Mouse (Mus musculus): ENCODE results near the gene Cacng1. TPM values are rescaled to one million over a fixed set of nuclear protein-coding genes. Genes with fewer than 3 reads are reported as not detected.

Gene Cacng1
- total and polyA plus RNA-seq, 2 experiments from 2014 or later = 0.68 to 0.89 TPM

- no peaks in the 10 kb centered on the region for H3K36me3 ChIP-seq (ENCODE audit: insufficient read depth, low read length)
- WGBS = 75% methylated on average over 5 of the region's 5 CpGs
- no peak for ATAC-seq
- H3K4me2 ChIP-seq (ENCODE audit: low read depth, low read length) = no peak overlapping the region
- H3K9me3 ChIP-seq (ENCODE audit: low read length) = no peaks in the 10 kb centered on the region
- no peak overlapping the region for H3K4me3 ChIP-seq (ENCODE audit: low read length)
- no peak overlapping the region for H3K9ac ChIP-seq (replicated peaks; ENCODE audit: low read length)
- peaks cover 3% of the 10 kb centered on the region; the same call in 1 of the 2 replicates for H3K4me1 ChIP-seq (ENCODE audit: insufficient read depth, low read length)
- H3K27ac ChIP-seq = no peak overlapping the region
- DNase-seq (ENCODE audit: low spot score) = no peak
- H3K27me3 ChIP-seq (ENCODE audit: insufficient read depth, low read length) = no peaks in the 10 kb centered on the region
- TF ChIP-seq CTCF (IDR thresholded peaks at IDR 0.05; ENCODE audit: low read depth) = no peak
These were observed 32.1 kb upstream of the Cacng1 start for GRCm38 (mm10) chr11:107748243-107749035.

- no peak overlapping the region for H3K9ac ChIP-seq (replicated peaks; ENCODE audit: low read length)
- no peaks in the 10 kb centered on the region for H3K27me3 ChIP-seq (ENCODE audit: insufficient read depth, low read length)
- H3K36me3 ChIP-seq (ENCODE audit: insufficient read depth, low read length) = no peaks in the 10 kb centered on the region
- no peak overlapping the region for H3K4me2 ChIP-seq (ENCODE audit: low read depth, low read length)
- no peak overlapping the region for H3K4me3 ChIP-seq (ENCODE audit: low read length)
- H3K4me1 ChIP-seq (ENCODE audit: insufficient read depth, low read length) = peaks cover 6% of the 10 kb centered on the region; the same call in 1 of the 2 replicates
- DNase-seq (ENCODE audit: low spot score) = peak; percentile 67
- WGBS = 28% methylated on average over 3 of the region's 3 CpGs
- TF ChIP-seq CTCF (IDR thresholded peaks at IDR 0.05; ENCODE audit: low read depth) = no peak
- ATAC-seq = peak; percentile 72
- no peak overlapping the region for H3K27ac ChIP-seq
- no peaks in the 10 kb centered on the region for H3K9me3 ChIP-seq (ENCODE audit: low read length)
These were observed 26.8 kb upstream of the Cacng1 start for GRCm38 (mm10) chr11:107743100-107743499.

GRCm38 (mm10) chr11:107738418-107739099 lies 22.2 kb upstream of the Cacng1 start:
- 68% methylated on average over 20 of the region's 20 CpGs for WGBS
- H3K27me3 ChIP-seq (ENCODE audit: insufficient read depth, low read length) = no peaks in the 10 kb centered on the region
- no peak overlapping the region for H3K4me3 ChIP-seq (ENCODE audit: low read length)
- peaks cover 15% of the 10 kb centered on the region for H3K36me3 ChIP-seq (ENCODE audit: insufficient read depth, low read length)
- no peak overlapping the region for H3K9ac ChIP-seq (replicated peaks; ENCODE audit: low read length)
- no peak overlapping the region for H3K4me2 ChIP-seq (ENCODE audit: low read depth, low read length)
- H3K4me1 ChIP-seq (ENCODE audit: insufficient read depth, low read length) = peaks cover 5% of the 10 kb centered on the region; the same call in 1 of the 2 replicates
- H3K27ac ChIP-seq = 0 out of 2 replicates have a peak overlapping the region, but pooled peaks have one; percentile 6
- ATAC-seq (peak; percentile 13; the same call in 1 of the 2 replicates), DNase-seq (ENCODE audit: low spot score) (no peak)
- no peaks in the 10 kb centered on the region for H3K9me3 ChIP-seq (ENCODE audit: low read length)
- no peak for TF ChIP-seq CTCF (IDR thresholded peaks at IDR 0.05; ENCODE audit: low read depth)

GRCm38 (mm10) chr11:107737886-107738285 lies 21.6 kb upstream of the Cacng1 start:
- H3K4me1 ChIP-seq (ENCODE audit: insufficient read depth, low read length) = no peaks in the 10 kb centered on the region; the same call in 1 of the 2 replicates
- no peak overlapping the region for H3K4me3 ChIP-seq (ENCODE audit: low read length)
- no peak for TF ChIP-seq CTCF (IDR thresholded peaks at IDR 0.05; ENCODE audit: low read depth)
- H3K27ac ChIP-seq = no peak overlapping the region
- H3K27me3 ChIP-seq (ENCODE audit: insufficient read depth, low read length) = no peaks in the 10 kb centered on the region
- H3K9me3 ChIP-seq (ENCODE audit: low read length) = no peaks in the 10 kb centered on the region
- no peak overlapping the region for H3K4me2 ChIP-seq (ENCODE audit: low read depth, low read length)
- H3K36me3 ChIP-seq (ENCODE audit: insufficient read depth, low read length) = peaks cover 19% of the 10 kb centered on the region
- no peak overlapping the region for H3K9ac ChIP-seq (replicated peaks; ENCODE audit: low read length)
- DNase-seq (ENCODE audit: low spot score) = no peak
- ATAC-seq = no peak
- 74% methylated on average over 6 of the region's 6 CpGs for WGBS

- Histone ChIP-seq H3K9me3 (ENCODE audit: low read length) (no peaks in the 10 kb centered on the region), H3K4me2 (ENCODE audit: low read depth, low read length) (no peak overlapping the region), H3K9ac (replicated peaks; ENCODE audit: low read length) (no peak overlapping the region), H3K4me3 (ENCODE audit: low read length) (no peak overlapping the region), H3K27me3 (ENCODE audit: insufficient read depth, low read length) (no peaks in the 10 kb centered on the region), H3K36me3 (ENCODE audit: insufficient read depth, low read length) (peaks cover 25% of the 10 kb centered on the region), H3K27ac (no peak overlapping the region), H3K4me1 (ENCODE audit: insufficient read depth, low read length) (no peaks in the 10 kb centered on the region)
- WGBS = 75% methylated on average over 7 of the region's 7 CpGs
- no peak for ATAC-seq
- DNase-seq (ENCODE audit: low spot score) = no peak
- TF ChIP-seq CTCF (IDR thresholded peaks at IDR 0.05; ENCODE audit: low read depth) = peak; percentile 19; the same call in 1 of the 2 replicates
These were observed 17.8 kb upstream of the Cacng1 start for GRCm38 (mm10) chr11:107734133-107734532.

- Histone ChIP-seq H3K27me3 (ENCODE audit: insufficient read depth, low read length) (no peaks in the 10 kb centered on the region), H3K9me3 (ENCODE audit: low read length) (no peaks in the 10 kb centered on the region), H3K36me3 (ENCODE audit: insufficient read depth, low read length) (peaks cover 25% of the 10 kb centered on the region), H3K4me3 (ENCODE audit: low read length) (no peak overlapping the region), H3K4me2 (ENCODE audit: low read depth, low read length) (no peak overlapping the region), H3K4me1 (ENCODE audit: insufficient read depth, low read length) (no peaks in the 10 kb centered on the region), H3K27ac (no peak overlapping the region), H3K9ac (replicated peaks; ENCODE audit: low read length) (no peak overlapping the region)
- no peak for TF ChIP-seq CTCF (IDR thresholded peaks at IDR 0.05; ENCODE audit: low read depth)
- 71% methylated on average over 5 of the region's 5 CpGs for WGBS
- DNase-seq (ENCODE audit: low spot score) (no peak), ATAC-seq (no peak)
These were observed 15.2 kb upstream of the Cacng1 start for GRCm38 (mm10) chr11:107731498-107731897.

All from hindbrain, postnatal 0 days (tissue).